Mouse (Mus musculus) hindbrain, embryonic 16.5 days (tissue): ENCODE measurements around the gene Adh7. TPM values are rescaled to one million over a fixed set of nuclear protein-coding genes. Genes with fewer than 3 reads are reported as not detected.

Source experiments
- ATAC-seq: fragments of 200-750 bp; cut with Nextera tagmentation; 2 replicates; pipeline ENCODE4 v1.8.0; 2017; ENCODE audit warnings: moderate TSS enrichment, moderate library complexity
- H3K27ac ChIP-seq: fragments of 300-500 bp; sonication (generic); 2 replicates; pipeline ENCODE4 v1.5.1; 2014; ENCODE audit warnings: low read depth, mild to moderate bottlenecking, control low read depth, low read length, moderate library complexity
- H3K27me3 ChIP-seq: fragments of 300-500 bp; sonication (generic); replicated peaks from 2 replicates; pipeline ENCODE4 v1.6.1; 2014; ENCODE audit warnings: low read length; ENCODE audit not compliant: control insufficient read depth, insufficient read depth
- H3K36me3 ChIP-seq: fragments of 300-500 bp; sonication (generic); 2 replicates; pipeline ENCODE4 v1.6.1; 2014; ENCODE audit warnings: mild to moderate bottlenecking, low read length, moderate library complexity, mixed read lengths; ENCODE audit not compliant: control insufficient read depth, insufficient read depth
- H3K4me1 ChIP-seq: fragments of 300-500 bp; sonication (generic); 2 replicates; pipeline ENCODE4 v1.6.1; 2014; ENCODE audit warnings: low read depth, low read length; ENCODE audit not compliant: control insufficient read depth, insufficient read depth
- H3K4me2 ChIP-seq: fragments of 300-500 bp; sonication (generic); 2 replicates; pipeline ENCODE4 v1.6.1; 2014; ENCODE audit warnings: mild to moderate bottlenecking, low read length, control low read depth, moderate library complexity
- H3K4me3 ChIP-seq: fragments of 300-500 bp; sonication (generic); 2 replicates; pipeline ENCODE4 v1.5.1; 2014; ENCODE audit warnings: mild to moderate bottlenecking, low read length, control low read depth, moderate library complexity
- H3K9ac ChIP-seq: fragments of 300-500 bp; sonication (generic); 2 replicates; pipeline ENCODE4 v1.6.1; 2014; ENCODE audit warnings: low read depth, mild to moderate bottlenecking, control low read depth, low read length, moderate library complexity
- H3K9me3 ChIP-seq: fragments of 300-500 bp; sonication (generic); 2 replicates; pipeline ENCODE4 v1.6.1; 2014; ENCODE audit warnings: mild to moderate bottlenecking, low read length, moderate library complexity; ENCODE audit not compliant: control insufficient read depth
- WGBS: fragments of 180-500 bp; shearing (Covaris S2); extraction: QIAGEN DNeasy Blood & Tissue Kit; methylation state at CpG from one replicate; pipeline ENCODE4 v1.1.7; 2014; 5-methylcytosine and 5-hydroxymethylcytosine counted together
- polyA plus RNA-seq: library from polyadenylated mRNA; unstranded; fragments of >200 nt; fragmentation: Nextera tagmentation; extraction: Ambion mirVana; gene quantifications from 2 replicates; pipeline ENCODE4 v1.2.1, GENCODE M21; 2015

Gene Adh7
- 0.91 and 0.96 TPM in 2 replicates for polyA plus RNA-seq

- no peak for ATAC-seq
- WGBS: 79% methylated on average over 10 of the region's 10 CpGs
- H3K27me3 ChIP-seq: no peaks in the 10 kb centered on the region
These were observed at the start of gene Adh7 for GRCm38 (mm10) chr3:138217631-138218264. Gene Adh7 (plus strand): TSS chr3:138217760.

GRCm38 (mm10) chr3:138173291-138173690 is 44.3 kb upstream of the Adh7 start:
- 79% methylated on average over 10 of the region's 10 CpGs for WGBS
- H3K4me1 ChIP-seq: no peaks in the 10 kb centered on the region

More at GRCm38 (mm10) chr3:138217631-138218264, at the start of gene Adh7:
- H3K4me2 ChIP-seq: no peak within 1 kb of the TSS
- no peak within 1 kb of the TSS for H3K4me3 ChIP-seq
- no peak within 1 kb of the TSS for H3K27ac ChIP-seq
- no peak within 1 kb of the TSS for H3K9ac ChIP-seq
- H3K9me3 ChIP-seq: no peaks in the 10 kb centered on the region
- H3K4me1 ChIP-seq: no peaks in the 10 kb centered on the region; the same call in 1 of the 2 replicates
- no peaks in the 10 kb centered on the region for H3K36me3 ChIP-seq

GRCm38 (mm10) chr3:138175551-138175950 is 42.0 kb upstream of the Adh7 start:
- no peak overlapping the region for H3K4me3 ChIP-seq
- no peak overlapping the region for H3K27ac ChIP-seq
- no peak overlapping the region for H3K9ac ChIP-seq
- H3K9me3 ChIP-seq: peaks cover 4% of the 10 kb centered on the region; the same call in 1 of the 2 replicates
- ATAC-seq: no peak
- H3K27me3 ChIP-seq: no peaks in the 10 kb centered on the region
- H3K4me1 ChIP-seq: no peaks in the 10 kb centered on the region
- no peaks in the 10 kb centered on the region for H3K36me3 ChIP-seq
- no peak overlapping the region for H3K4me2 ChIP-seq
- 88% methylated on average over 6 of the region's 6 CpGs for WGBS

More at GRCm38 (mm10) chr3:138173291-138173690, 44.3 kb upstream of the Adh7 start:
- H3K4me3 ChIP-seq: no peak overlapping the region
- H3K4me2 ChIP-seq: no peak overlapping the region
- H3K27me3 ChIP-seq: no peaks in the 10 kb centered on the region
- H3K36me3 ChIP-seq: no peaks in the 10 kb centered on the region
- no peak overlapping the region for H3K27ac ChIP-seq
- H3K9me3 ChIP-seq: peaks cover 4% of the 10 kb centered on the region; the same call in 1 of the 2 replicates
- H3K9ac ChIP-seq: no peak overlapping the region
- ATAC-seq: no peak

GRCm38 (mm10) chr3:138182019-138182418 is 35.5 kb upstream of the Adh7 start:
- Histone ChIP-seq H3K27me3 (no peaks in the 10 kb centered on the region), H3K4me2 (no peak overlapping the region), H3K9ac (no peak overlapping the region), H3K27ac (no peak overlapping the region), H3K36me3 (no peaks in the 10 kb centered on the region), H3K9me3 (peaks cover 4% of the 10 kb centered on the region; the same call in 1 of the 2 replicates), H3K4me3 (no peak overlapping the region), H3K4me1 (no peaks in the 10 kb centered on the region)
- 87% methylated on average over 2 of the region's 2 CpGs for WGBS
- no peak for ATAC-seq

- H3K27me3 ChIP-seq: no peaks in the 10 kb centered on the region
- H3K27ac ChIP-seq: no peak overlapping the region
- H3K4me2 ChIP-seq: no peak overlapping the region
- H3K4me3 ChIP-seq: no peak overlapping the region
- ATAC-seq: no peak
- whole genome bisulfite sequencing: 87% methylated on average over 7 of the region's 7 CpGs
- H3K9me3 ChIP-seq: no peaks in the 10 kb centered on the region
- H3K9ac ChIP-seq: no peak overlapping the region
- no peaks in the 10 kb centered on the region for H3K36me3 ChIP-seq
- no peaks in the 10 kb centered on the region for H3K4me1 ChIP-seq
These were observed 34.2 kb upstream of the Adh7 start for GRCm38 (mm10) chr3:138183371-138183770.

GRCm38 (mm10) chr3:138185290-138185689 is 32.3 kb upstream of the Adh7 start:
- H3K4me2 ChIP-seq: no peak overlapping the region
- H3K36me3 ChIP-seq: no peaks in the 10 kb centered on the region
- no peak overlapping the region for H3K4me3 ChIP-seq
- H3K27ac ChIP-seq: no peak overlapping the region
- WGBS: 60% methylated on average over 4 of the region's 4 CpGs
- no peak overlapping the region for H3K9ac ChIP-seq
- H3K4me1 ChIP-seq: no peaks in the 10 kb centered on the region
- H3K27me3 ChIP-seq: no peaks in the 10 kb centered on the region
- no peaks in the 10 kb centered on the region for H3K9me3 ChIP-seq
- ATAC-seq: no peak

- Histone ChIP-seq H3K4me1 (no peaks in the 10 kb centered on the region), H3K4me3 (0 out of 2 replicates have a peak overlapping the region, but pooled peaks have one; percentile 11), H3K4me2 (peak overlapping the region; percentile 30), H3K27ac (no peak overlapping the region), H3K9ac (no peak overlapping the region), H3K27me3 (no peaks in the 10 kb centered on the region), H3K9me3 (no peaks in the 10 kb centered on the region), H3K36me3 (no peaks in the 10 kb centered on the region)
- WGBS: 66% methylated on average over 26 of the region's 26 CpGs
- ATAC-seq: peak; percentile 75
These were observed 31.3 kb upstream of the Adh7 start for GRCm38 (mm10) chr3:138185995-138186930.

GRCm38 (mm10) chr3:138192260-138192659 is 25.3 kb upstream of the Adh7 start:
- H3K36me3 ChIP-seq: no peaks in the 10 kb centered on the region
- no peak overlapping the region for H3K27ac ChIP-seq
- H3K9ac ChIP-seq: no peak overlapping the region
- H3K9me3 ChIP-seq: no peaks in the 10 kb centered on the region
- 85% methylated on average over 7 of the region's 7 CpGs for WGBS
- H3K4me2 ChIP-seq: no peak overlapping the region
- H3K4me1 ChIP-seq: no peaks in the 10 kb centered on the region
- ATAC-seq: no peak
- no peaks in the 10 kb centered on the region for H3K27me3 ChIP-seq
- H3K4me3 ChIP-seq: no peak overlapping the region

- no peaks in the 10 kb centered on the region for H3K9me3 ChIP-seq
- no peak within 1 kb of the TSS for H3K4me3 ChIP-seq
- H3K27me3 ChIP-seq: no peaks in the 10 kb centered on the region
- H3K4me2 ChIP-seq: no peak within 1 kb of the TSS
- ATAC-seq: no peak
- H3K27ac ChIP-seq: no peak within 1 kb of the TSS
- WGBS: 83% methylated on average over 15 of the region's 15 CpGs
- H3K36me3 ChIP-seq: no peaks in the 10 kb centered on the region
- H3K9ac ChIP-seq: no peak within 1 kb of the TSS
- H3K4me1 ChIP-seq: no peaks in the 10 kb centered on the region
These were observed 23.8 kb upstream of the Adh7 start, which contains the start of gene 4930579F01Rik for GRCm38 (mm10) chr3:138193683-138194302. Gene 4930579F01Rik (minus strand): TSS chr3:138193825.
